Mouse (Mus musculus) adrenal gland, adult 18-20 months (tissue): ENCODE measurements around the gene Olfr1359. TPM values are rescaled to one million over a fixed set of nuclear protein-coding genes. Genes with fewer than 3 reads are reported as not detected.
"Not testable (repeated sequence)": the region's sequence is repeated elsewhere in the genome, so short reads cannot be mapped to it uniquely, and the experiment has no call there.

Experiments
- DNase-seq, 2 experiments: peaks; one replicate each; pipeline ENCODE4 v3.0.0; 2021 to 2022; ENCODE audit warnings: low spot score in 2 of 2
- long read RNA-seq, 2 experiments: library from polyadenylated mRNA; stranded (forward); transcript quantifications; one replicate each; pipeline ENCODE4 v2.0.0; 2021
- total RNA-seq, 2 experiments: library from RNA; stranded (reverse); gene quantifications; 1 replicate in 1 of 2; 2 replicates in 1 of 2; pipeline ENCODE4 v1.2.3; 2021

Gene Olfr1359
- not detected for total RNA-seq
- long read RNA-seq, experiment 1 = 0 reads
- long read RNA-seq, experiment 2 = 0 reads

DNA sequence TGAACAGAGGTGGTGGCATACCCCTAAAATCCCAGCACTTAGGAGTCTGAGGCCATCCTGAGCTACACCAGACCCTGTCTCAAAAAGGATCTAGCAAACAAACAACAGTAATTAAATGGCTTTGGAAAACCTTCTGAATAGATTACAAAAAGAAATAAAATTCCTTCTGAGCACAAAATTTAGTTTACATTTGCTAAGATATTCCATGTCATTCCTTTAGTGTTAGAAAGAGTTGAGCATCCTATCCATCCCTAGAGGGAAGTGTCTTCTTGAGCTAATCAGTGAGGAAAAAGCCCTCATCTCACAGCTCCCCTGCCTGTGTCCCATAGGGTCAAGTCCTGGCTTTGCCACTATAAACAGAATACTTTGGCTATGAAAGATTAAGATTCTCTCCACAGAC, at the start of gene Olfr1359:
Gene Olfr1359 (plus strand): TSS at position 301 of the 400 bp plus-strand sequence.
- no peak for DNase-seq

DNA sequence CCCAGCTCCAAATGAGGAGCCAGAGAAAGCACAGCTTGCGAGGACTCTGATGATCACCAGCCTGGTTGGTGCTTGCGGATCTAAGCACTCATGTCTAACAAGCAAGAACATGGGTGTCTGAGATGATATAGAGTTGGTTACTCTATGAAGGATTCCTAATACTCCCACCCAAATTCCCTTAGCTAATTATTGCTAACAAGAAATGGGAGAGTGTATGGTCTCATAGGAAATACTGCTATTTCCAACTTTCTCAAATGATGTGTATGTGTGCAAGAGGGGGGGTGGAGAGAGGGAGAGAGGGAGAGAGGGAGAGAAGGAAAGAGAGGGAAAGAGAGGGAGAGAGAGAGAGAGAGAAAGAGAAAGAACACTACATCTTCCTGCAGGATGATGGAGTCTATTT, 34.6 kb upstream of the Olfr1359 start, which contains the start of gene Olfr1361:
Gene Olfr1361 (minus strand): TSS at position 101 of the 400 bp plus-strand sequence.
- no peak for DNase-seq

DNA sequence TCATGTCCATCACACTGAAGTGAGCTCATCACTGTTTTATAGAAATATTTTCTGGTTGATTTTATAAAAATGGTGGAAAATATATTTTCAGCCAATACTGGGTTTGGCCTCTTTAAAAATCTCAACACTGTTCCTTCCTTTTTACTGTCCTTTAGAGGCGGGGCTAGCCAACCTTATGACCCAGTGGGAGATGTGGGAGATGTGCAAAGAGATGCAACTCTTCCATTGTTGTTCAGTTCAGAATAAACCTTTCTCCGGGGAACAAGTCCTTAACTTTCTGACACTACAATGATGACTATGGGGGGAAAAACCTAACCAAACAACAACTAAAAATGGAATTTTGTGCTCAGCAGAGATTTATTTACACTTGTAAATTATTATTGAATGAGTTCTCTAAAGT, 20.6 kb upstream of the Olfr1359 start, which contains the start of gene Olfr1360:
Gene Olfr1360 (minus strand): TSS at position 101 of the 400 bp plus-strand sequence.
- DNase-seq = no peak

DNA sequence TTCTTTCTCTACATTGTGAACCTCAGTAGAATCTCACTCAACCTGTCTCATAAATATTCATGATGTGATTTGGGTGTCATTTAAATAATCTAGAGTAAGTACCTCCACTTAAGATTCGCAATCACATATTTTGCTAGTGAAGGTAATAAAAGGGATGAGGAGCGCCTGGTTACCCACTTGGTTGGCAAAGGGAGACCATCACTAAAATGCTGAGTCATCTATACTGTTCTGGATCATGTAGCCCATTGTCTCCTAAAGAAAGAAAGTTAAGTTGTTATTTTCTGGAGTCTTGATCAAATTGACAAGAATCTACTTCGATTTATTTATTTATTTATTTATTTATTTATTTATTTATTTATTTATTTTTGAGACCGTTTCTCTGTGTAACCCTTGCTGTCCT, 8.8 kb downstream of the Olfr1359 start:
- no peak for DNase-seq

DNA sequence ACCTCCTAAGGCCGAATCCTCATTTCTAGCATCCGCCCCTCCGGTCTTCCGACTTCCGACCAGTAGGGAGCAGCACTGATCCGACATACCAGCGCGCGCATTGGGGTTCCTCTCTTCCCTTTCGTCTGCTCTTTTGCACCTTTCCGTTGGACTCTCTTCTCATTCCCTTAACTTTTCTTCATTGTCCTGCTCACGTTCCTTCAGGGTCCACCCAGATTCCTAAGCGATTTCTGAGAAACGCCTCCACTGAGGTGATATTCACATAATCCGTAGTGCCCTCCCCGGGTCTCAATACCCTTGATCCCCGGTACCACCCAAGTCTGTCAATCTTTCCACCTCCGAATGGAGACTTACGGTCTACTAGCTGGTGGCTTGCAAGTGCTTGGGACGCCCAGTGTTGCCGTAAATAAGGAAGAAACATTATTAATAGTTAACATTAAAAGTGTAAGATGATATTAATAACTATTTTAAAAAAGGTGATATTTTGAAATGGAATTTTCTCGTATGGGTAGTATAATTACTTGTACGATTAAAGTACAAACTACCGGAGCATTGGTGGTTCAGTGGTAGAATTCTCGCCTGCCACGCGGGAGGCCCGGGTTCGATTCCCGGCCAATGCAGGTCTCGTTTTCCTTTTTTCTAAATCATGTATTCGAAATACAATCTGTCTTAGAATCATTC, 12.3 kb downstream of the Olfr1359 start:
- DNase-seq = peak; percentile 84 to 88

DNA sequence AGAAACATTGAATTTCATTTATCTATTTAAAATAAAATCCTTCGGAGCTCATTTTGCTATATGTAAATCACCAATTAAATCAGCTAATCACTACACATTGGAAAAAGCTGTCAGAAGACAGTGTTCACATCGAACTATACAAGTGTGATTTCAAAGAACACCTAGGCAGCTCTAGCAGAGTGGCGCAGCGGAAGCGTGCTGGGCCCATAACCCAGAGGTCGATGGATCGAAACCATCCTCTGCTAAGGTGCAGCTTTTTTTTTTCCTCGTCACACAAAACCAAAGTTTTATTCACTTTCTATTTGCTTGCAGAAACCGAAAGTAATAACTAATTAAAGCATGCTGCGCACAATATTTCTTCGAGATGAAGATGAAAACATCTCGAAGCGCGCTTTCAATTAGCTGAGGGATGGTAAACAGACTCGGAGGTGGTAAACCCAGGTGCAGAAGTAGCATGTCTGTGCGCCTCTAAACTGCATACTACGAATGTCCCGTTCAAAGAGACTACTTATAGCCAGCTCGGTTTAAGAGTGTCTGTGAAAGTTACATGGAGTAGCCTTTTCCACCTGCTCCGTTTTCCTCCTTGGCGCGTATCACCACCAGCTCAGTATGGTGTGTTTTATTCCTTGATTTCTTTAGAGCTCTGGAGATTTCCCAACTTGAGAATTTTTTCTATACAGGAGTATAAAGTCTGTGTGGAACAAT, 13.1 kb downstream of the Olfr1359 start:
- DNase-seq = peak; percentile 74 to 87

DNA sequence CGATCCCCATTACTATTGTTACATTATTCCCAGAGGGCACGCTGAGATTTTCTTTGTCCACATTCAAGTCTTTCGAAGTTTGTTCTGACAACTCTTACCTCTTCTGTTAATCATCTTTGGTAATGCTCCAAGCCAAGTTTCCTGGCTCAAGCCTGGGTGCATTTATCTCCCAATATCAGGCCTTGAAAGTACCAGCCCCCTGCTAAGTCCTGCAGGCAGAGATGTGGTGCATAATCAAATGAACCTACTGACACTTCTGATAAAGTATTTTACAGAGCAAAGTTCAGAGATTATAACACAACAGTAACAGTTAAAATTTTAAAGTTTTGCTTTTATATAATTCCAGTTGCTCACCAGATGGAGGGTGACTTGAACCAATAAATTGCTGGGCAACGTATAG, 13.8 kb downstream of the Olfr1359 start:
- no peak for DNase-seq

DNA sequence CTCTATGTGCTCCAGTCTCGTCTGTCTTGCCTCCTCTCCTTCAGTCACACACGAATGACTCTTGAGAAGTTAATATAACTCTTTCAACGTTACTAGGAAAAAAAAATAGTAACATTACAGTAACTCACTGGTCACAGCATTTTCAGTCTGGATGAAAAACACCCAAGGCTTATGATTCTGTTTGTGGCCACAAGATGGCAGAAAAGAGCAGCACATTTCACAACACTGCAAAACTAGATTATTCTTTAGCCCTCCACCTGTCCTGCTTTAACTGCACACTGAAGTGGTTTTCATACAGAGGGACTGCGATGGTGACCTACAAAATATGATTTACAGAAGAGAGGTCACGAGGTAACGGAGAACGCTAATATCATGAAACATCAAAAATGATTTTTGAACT, 16.8 kb downstream of the Olfr1359 start:
- DNase-seq = peak; percentile 45 to 49

DNA sequence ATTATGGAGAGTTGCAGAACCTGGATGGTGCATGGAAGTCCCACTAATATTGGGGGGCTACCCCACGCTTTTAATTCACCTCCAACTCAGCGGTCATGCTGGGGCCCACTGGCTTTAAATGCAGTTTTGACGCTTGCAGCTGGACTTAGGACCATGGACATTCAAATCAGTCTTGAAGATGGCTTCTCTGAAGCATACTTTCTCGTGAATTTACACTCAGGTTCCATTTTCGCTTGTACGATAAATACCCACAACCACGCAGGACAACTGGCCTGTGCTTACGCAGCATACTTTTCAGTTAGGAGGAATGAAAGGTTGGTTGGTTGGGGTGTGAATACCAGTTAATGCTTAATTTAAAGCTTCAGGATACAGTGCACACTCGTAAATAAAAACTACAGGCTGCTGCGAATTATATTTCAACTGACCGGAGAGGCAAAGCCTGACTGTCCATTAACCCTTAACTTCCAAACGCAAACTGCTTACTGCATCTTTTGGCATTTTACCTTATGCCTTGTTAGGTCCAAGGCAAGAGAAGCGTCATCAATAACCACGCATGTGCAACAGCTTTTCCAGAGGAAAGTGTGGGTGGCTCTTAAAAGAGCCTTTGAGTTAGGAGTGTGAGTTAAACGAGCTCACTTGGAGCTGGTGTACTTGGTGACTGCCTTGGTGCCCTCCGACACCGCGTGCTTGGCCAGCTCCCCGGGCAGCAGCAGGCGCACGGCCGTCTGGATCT, 17.4 kb downstream of the Olfr1359 start:
- DNase-seq = no peak

DNA sequence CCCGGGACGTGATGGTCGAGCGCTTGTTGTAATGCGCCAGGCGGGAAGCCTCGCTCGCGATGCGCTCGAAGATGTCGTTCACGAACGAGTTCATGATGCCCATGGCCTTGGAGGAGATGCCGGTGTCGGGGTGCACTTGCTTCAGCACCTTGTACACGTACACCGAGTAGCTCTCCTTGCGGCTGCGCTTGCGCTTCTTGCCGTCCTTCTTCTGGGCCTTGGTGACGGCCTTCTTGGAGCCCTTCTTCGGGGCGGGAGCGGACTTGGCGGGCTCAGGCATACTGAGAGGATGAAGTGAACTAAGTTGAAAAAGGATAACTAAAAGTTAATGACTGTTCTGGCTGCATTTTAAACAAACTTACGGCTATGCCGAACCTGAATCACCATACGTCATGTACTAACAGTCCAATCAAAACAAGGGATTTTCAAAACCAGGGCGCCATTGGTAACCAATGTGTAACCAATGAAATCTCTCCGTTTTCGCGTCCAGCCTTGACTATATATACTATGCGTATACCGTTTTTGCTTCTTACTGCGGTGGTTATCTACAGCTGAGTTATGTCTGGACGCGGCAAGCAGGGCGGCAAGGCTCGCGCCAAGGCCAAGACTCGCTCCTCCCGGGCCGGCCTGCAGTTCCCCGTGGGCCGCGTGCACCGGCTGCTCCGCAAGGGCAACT, 18.1 kb downstream of the Olfr1359 start, which contains the start of the genes Hist1h2bl and Hist1h2ai:
Gene Hist1h2bl (minus strand): TSS at position 280 of the 676 bp plus-strand sequence.
Gene Hist1h2ai (plus strand): TSS at position 559 of the 676 bp plus-strand sequence.
- DNase-seq = peak; percentile 35 to 73

DNA sequence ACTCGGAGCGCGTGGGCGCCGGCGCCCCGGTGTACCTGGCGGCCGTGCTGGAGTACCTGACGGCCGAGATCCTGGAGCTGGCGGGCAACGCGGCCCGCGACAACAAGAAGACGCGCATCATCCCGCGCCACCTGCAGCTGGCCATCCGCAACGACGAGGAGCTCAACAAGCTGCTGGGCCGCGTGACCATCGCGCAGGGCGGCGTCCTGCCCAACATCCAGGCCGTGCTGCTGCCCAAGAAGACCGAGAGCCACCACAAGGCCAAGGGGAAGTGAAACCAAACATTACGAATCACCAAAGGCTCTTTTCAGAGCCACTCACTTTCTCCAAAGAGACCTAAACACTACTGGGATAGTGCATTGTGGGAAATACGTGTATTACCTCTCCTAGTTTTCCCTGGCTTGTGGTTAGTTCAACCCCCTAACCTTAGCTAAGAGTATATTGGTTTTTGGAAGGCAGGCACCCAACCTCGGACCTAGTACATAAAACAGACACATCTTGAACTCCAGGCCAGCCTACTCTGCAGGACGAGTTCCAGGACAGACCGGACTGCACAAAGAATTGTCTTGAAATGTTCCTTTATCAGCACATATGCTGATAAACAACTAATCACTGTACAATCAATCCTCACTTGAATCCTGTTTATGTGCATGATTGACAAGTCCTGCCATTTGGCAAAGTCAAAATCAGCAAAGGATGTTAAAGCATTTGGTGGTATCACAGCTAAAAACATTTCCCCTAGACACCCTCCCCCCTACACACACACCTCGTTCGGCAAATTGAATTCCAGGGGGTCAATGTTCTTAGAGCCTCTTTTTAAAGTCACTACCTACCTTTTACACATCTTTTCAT, 18.9 kb downstream of the Olfr1359 start:
- peak in 1 of 2 experiments; percentile 11 for DNase-seq

DNA sequence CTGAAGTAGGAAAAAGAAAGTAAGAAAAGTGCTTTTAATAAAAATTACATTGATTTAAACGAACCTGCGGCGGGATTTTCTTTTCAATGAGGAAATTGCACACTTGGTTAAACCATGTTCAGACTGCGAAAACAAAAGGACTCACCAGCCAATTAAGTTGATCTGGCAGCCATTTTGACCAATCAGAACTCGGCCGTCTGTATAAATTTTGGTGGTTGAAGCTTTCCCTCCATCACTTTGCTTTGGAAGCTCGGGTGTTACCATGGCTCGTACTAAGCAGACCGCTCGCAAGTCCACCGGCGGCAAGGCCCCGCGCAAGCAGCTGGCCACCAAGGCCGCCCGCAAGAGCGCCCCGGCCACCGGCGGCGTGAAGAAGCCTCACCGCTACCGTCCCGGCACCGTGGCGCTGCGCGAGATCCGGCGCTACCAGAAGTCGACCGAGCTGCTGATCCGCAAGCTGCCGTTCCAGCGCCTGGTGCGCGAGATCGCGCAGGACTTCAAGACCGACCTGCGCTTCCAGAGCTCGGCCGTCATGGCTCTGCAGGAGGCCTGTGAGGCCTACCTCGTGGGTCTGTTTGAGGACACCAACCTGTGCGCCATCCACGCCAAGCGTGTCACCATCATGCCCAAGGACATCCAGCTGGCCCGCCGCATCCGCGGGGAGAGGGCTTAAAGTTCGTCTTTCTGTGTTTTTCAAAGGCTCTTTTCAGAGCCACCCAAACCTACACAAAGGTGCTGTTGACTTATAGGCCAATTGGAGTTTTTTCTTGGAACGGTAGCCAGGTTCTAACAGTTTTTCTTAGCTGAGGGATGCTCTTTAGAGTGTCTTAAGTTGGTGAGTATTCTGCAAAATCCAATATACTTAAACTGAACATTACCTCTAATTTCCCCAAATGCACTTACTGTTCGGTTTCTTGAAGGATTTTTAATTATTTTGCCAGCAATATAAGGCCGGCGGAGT, 19.8 kb downstream of the Olfr1359 start, which contains the start of gene Hist1h3h:
Gene Hist1h3h (plus strand): TSS at position 263 of the 961 bp plus-strand sequence.
- peak; percentile 62 to 67 for DNase-seq

DNA sequence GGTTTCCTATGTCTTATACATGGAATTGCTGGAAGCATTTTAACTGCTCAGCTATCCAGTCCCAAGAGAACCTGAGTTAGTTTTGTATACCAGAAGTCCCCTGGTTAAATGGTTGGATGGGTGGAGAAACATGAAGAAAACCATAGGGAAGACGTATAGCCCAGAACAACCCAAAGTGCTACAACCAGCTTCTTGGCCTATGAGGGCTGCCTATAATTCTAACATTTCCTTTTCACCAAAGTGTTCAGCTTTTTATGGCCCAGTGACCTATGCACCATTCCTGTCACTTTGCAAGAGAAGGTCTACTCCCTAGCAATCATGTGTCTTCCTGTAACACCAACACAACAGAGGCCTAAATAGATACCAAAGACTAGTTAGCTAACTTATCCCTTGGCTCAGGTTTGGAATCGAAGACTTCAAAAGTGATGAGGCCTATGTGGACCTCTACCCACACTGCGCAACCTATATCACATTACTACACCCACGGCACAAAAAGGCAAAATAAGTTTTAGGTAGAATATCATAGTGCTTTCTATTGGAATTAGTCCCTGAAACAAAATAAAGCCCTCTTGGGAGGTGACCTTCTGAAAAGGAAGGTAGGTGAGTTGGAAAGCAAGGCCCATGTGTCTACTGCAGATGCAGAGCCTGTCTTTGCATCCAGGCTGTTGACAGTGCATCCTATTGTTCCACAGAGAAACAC, 20.6 kb downstream of the Olfr1359 start:
- DNase-seq = no peak

DNA sequence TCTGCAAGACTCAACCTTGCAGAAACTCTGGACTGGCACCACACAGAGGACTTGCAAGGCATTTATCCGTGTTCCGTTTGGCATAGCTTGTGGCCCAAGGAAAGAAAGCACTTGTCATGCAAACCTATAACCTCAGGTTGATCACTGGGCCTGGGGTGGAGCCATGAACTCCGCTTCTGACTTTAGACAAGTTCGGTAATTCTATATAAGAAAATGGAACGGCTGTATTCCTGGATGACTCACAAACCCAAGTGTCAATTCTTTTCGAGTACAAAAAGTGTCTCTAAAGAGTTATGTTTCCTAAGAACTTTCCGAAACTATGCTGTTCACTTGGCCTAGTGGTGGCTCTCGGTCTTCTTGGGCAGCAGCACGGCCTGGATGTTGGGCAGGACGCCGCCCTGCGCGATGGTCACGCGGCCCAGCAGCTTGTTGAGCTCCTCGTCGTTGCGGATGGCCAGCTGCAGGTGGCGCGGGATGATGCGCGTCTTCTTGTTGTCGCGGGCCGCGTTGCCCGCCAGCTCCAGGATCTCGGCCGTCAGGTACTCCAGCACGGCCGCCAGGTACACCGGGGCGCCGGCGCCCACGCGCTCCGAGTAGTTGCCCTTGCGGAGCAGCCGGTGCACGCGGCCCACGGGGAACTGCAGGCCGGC, 23.3 kb downstream of the Olfr1359 start:
- DNase-seq = not testable (repeated sequence)

DNA sequence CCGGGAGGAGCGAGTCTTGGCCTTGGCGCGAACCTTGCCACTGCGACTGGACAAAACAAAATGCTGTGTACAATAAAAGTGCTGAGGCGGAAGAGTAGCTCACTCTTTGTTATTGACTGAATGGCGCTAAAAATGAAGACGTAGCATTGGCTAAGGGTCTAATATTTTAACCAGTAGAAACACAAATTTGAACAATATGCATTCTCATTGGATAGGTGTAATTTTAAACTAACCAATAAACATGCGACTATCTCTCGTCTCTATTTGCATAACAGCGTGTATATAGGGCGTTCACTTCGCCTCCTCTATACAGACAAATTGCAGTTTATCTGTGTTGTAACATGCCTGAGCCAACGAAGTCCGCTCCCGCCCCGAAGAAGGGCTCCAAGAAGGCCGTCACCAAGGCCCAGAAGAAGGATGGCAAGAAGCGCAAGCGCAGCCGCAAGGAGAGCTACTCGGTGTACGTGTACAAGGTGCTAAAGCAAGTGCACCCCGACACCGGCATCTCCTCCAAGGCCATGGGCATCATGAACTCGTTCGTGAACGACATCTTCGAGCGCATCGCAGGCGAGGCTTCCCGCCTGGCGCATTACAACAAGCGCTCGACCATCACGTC, 24.0 kb downstream of the Olfr1359 start, which contains the start of gene Hist1h2bm:
Gene Hist1h2bm (plus strand): TSS at position 288 of the 616 bp plus-strand sequence.
- peak; percentile 30 to 44 for DNase-seq

DNA sequence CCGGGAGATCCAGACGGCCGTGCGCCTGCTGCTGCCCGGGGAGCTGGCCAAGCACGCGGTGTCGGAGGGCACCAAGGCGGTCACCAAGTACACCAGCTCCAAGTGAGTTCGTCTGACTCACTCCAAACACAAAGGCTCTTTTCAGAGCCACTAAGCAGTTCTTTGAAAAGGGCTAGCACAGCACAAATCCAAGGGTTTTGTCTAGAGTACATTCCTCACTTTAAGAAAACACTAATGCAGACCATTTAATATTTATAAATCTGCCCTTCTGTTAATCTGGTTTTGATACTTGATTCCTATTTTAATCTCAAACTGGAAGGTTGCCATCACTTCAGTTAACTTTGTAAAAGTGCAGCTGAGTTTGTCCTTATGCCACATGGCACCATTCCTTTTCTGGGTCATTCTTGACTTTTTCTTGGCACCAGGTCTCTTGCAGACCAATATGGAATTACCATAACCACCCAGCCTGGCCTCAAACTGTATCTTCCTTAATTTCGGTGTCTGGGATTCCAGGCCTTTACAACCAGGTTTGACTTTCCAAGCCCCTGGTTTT, 24.5 kb downstream of the Olfr1359 start:
- DNase-seq = no peak
